Mouse (Mus musculus): Measurements from ENCODE around the gene Nova1. TPM values are rescaled to one million over a fixed set of nuclear protein-coding genes. Genes with fewer than 3 reads are reported as not detected.

The Nova1 gene
- polyA plus RNA-seq, 1 experiment from 2014 or later: 0.15 TPM

DNA sequence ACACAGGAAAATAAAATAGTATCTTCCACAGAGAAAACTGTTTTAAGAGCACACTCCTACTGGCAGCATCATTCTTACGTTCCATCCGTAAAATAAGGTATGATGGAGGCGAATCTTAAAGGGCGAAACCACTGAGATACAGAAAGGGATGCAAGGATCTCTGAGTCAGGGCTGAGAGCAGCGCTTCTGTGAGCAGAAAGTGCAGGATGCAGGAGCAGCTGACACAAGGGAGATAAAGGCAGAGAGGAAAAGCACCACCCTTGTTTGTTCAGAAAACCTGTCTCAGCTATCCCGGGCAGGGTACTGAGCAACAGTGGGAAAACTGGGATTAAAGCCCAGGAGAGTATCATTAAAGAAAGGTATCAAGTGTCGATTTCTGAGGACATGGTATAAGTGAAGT, 59.3 kb downstream of the Nova1 start:
- 41% methylated on average over 7 of the region's 7 CpGs for WGBS (ENCODE audit: insufficient replicate concordance)

DNA sequence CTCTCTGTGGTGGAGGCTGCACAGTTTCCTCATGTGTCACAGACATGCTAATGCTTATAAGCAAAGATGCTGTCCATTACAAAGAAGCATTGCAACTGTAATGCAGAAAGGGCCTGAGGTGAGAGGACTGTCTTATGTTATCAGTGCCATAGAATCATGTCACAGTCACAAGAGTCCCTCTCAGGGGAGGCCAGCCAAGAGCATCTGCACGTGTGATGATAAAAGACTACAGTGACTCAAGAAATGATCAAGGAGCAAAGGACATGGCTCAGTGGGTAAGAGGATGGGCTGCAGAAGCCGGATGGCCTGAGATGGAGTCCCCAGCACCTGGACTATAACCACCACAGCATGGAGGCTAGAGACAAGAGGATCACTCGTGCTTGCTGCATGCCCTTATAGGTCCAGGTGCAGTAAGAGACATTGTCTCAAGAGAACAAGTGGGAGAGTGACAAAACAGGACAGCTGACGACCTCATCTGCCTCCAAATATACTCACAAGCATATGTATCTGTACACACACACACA, 64.3 kb downstream of the Nova1 start:
- Histone ChIP-seq H3K9ac (no peak overlapping the region), H3K27me3 (replicated peaks) (no peaks in the 10 kb centered on the region), H3K4me3 (no peak overlapping the region), H3K36me3 (no peaks in the 10 kb centered on the region), H3K27ac (no peak overlapping the region), H3K4me2 (no peak overlapping the region), H3K9me3 (replicated peaks) (no peaks in the 10 kb centered on the region), H3K4me1 (0 out of 2 replicates have a peak, but pooled peaks cover 3% of the 10 kb centered on the region)
- ATAC-seq: peak; percentile 51; the same call in 1 of the 2 replicates
- WGBS (ENCODE audit: insufficient replicate concordance): 43% methylated on average over 4 of the region's 4 CpGs

More for the DNA sequence above, 59.3 kb downstream of the Nova1 start:
- no peak overlapping the region for H3K4me3 ChIP-seq
- no peaks in the 10 kb centered on the region for H3K27me3 ChIP-seq (replicated peaks)
- no peak overlapping the region for H3K4me2 ChIP-seq
- ATAC-seq: no peak
- no peak overlapping the region for H3K9ac ChIP-seq
- no peaks in the 10 kb centered on the region for H3K36me3 ChIP-seq
- H3K4me1 ChIP-seq: 0 out of 2 replicates have a peak, but pooled peaks cover 1% of the 10 kb centered on the region
- H3K9me3 ChIP-seq (replicated peaks): no peaks in the 10 kb centered on the region
- no peak overlapping the region for H3K27ac ChIP-seq

DNA sequence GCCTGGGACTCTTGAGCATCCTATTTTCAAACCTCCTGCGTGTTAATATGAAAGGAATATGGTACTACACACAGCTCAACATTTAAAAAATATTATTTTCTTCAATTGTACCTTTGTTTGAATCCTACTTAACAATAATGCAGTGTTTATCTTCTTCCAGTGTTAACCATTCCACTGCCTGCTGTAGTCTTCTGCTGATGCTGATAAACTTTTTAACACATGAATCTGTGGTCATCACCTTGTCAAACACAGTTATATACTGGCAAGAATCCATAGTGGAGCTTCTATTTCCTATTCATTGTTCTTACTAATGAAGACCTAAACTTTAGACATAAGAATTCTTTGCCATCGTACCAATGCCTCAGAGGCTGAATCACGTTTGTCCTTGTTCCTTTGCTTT, 65.6 kb downstream of the Nova1 start:
- H3K4me3 ChIP-seq: no peak overlapping the region
- no peak overlapping the region for H3K27ac ChIP-seq
- no peaks in the 10 kb centered on the region for H3K27me3 ChIP-seq (replicated peaks)
- no peak overlapping the region for H3K4me2 ChIP-seq
- H3K9ac ChIP-seq: no peak overlapping the region
- 0 out of 2 replicates have a peak, but pooled peaks cover 3% of the 10 kb centered on the region for H3K4me1 ChIP-seq
- ATAC-seq: no peak
- WGBS (ENCODE audit: insufficient replicate concordance): 68% methylated on average over 3 of the region's 3 CpGs
- no peaks in the 10 kb centered on the region for H3K9me3 ChIP-seq (replicated peaks)
- no peaks in the 10 kb centered on the region for H3K36me3 ChIP-seq

DNA sequence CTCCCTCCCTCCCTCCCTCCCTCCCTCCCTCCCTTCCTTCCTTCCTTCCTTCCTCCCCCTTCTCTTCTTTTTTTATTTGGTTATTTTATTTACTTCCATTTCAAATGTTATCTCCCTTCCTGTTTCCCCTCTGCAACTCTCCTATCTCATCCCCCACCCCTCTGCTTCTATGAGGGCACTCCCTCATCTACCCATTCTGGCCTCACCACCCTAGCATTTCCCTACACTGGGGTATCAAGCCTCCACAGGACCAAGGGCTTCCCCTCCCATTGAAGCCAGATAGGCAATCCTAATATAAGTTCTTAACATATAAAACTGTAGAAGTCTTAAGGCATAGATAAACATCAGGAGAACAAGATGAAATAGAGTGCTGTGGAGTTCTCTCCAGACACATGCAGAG, 85.5 kb downstream of the Nova1 start:
- Histone ChIP-seq H3K27ac (no peak overlapping the region), H3K4me3 (no peak overlapping the region), H3K9me3 (replicated peaks) (no peaks in the 10 kb centered on the region), H3K9ac (no peak overlapping the region), H3K4me2 (no peak overlapping the region), H3K36me3 (no peaks in the 10 kb centered on the region), H3K4me1 (peaks cover 3% of the 10 kb centered on the region; the same call in 1 of the 2 replicates), H3K27me3 (replicated peaks) (no peaks in the 10 kb centered on the region)
- peak; percentile 71; the same call in 1 of the 2 replicates for ATAC-seq

DNA sequence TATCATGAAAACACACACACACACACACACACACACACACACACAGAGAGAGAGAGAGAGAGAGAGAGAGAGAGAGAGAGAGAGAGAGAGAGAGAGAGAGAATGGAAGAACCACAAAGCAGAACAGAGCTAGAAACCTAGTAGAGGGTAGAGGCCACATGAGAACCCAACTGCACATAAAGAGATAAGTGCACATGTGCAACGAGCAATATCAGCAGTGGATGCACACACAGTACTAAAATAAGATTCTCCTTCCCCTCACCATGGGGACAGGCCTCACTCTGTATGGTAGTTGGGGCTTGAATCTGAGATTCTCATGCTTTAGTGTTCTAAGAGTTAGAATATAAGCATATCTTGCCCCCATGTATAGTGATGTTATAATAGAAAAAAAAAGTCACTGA, 86.8 kb downstream of the Nova1 start:
- Histone ChIP-seq H3K36me3 (no peaks in the 10 kb centered on the region), H3K27ac (no peak overlapping the region), H3K9ac (no peak overlapping the region), H3K27me3 (replicated peaks) (no peaks in the 10 kb centered on the region), H3K9me3 (replicated peaks) (no peaks in the 10 kb centered on the region), H3K4me2 (no peak overlapping the region), H3K4me3 (no peak overlapping the region), H3K4me1 (peaks cover 3% of the 10 kb centered on the region; the same call in 1 of the 2 replicates)
- WGBS (ENCODE audit: insufficient replicate concordance): 29% methylated on average over 1 of the region's 1 CpGs
- peak; percentile 62; the same call in 1 of the 2 replicates for ATAC-seq

DNA sequence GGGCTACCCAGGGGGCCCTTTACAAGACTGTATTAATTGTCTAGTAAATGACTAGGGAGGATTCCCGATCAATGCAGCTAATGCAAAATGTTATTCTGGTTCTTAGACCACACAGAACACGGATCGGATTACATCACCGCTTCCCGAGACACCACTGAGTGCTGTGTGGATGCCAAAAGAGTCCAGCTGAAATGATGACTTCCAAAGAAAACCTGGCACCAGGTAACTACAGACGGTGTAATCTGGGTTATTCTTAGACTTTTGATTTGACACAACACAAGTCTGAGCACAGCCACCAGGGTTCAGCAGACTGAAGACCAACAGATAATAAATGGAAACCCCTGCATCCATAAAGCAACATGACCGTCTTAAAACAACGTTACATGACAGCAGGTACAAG, 96.8 kb downstream of the Nova1 start:
- Histone ChIP-seq H3K9me3 (replicated peaks) (no peaks in the 10 kb centered on the region), H3K36me3 (no peaks in the 10 kb centered on the region), H3K4me1 (no peaks in the 10 kb centered on the region), H3K27me3 (replicated peaks) (no peaks in the 10 kb centered on the region), H3K4me2 (no peak overlapping the region), H3K9ac (no peak overlapping the region), H3K27ac (no peak overlapping the region), H3K4me3 (no peak overlapping the region)
- WGBS (ENCODE audit: insufficient replicate concordance): 71% methylated on average over 8 of the region's 8 CpGs
- ATAC-seq: no peak

DNA sequence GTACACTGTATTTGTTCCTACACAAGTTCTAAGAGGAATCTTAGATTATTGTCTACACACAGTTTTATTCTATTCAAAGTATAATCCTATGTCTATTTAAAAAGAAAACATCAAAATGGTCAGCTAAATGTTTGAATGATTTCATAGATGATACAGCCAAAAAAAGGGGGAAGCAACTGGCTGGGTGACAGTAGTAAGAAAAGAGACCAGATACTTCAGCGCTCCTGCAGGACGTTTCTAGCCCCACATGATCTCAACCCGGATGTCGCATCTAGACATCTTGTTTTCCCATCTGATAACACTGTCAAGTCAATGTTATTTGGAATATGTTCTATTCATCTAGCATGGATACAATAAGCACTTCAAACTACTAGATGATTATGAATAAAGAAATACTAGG, 99.7 kb downstream of the Nova1 start:
- Histone ChIP-seq H3K4me3 (no peak overlapping the region), H3K36me3 (no peaks in the 10 kb centered on the region), H3K27ac (no peak overlapping the region), H3K9me3 (replicated peaks) (no peaks in the 10 kb centered on the region), H3K9ac (no peak overlapping the region), H3K4me2 (no peak overlapping the region), H3K4me1 (no peaks in the 10 kb centered on the region), H3K27me3 (replicated peaks) (no peaks in the 10 kb centered on the region)
- WGBS (ENCODE audit: insufficient replicate concordance): 80% methylated on average over 4 of the region's 4 CpGs
- ATAC-seq: no peak

DNA sequence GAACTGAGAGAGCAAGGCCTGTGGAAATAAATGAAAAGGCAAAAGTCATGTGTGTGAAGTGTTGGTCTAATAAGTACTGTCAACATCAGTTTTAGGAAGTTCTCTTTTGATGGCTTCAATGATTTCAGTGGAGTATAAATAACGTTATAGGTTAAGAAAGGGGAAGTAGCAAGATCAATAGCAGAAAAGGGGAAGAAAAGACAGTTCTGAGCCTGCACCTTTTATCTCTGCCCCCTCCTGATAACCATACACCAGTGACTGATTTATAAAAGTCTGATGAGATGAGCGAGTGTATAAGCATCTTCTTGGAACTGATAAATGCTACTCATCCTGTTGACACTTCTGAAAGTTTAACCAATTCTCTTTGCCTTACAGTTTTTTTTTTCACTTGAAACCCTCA, 108.6 kb downstream of the Nova1 start:
- 21% methylated on average over 2 of the region's 2 CpGs for WGBS (ENCODE audit: insufficient replicate concordance)
- Histone ChIP-seq H3K9me3 (replicated peaks) (no peaks in the 10 kb centered on the region), H3K9ac (no peak overlapping the region), H3K4me3 (no peak overlapping the region), H3K4me1 (no peaks in the 10 kb centered on the region), H3K4me2 (no peak overlapping the region), H3K36me3 (no peaks in the 10 kb centered on the region), H3K27ac (no peak overlapping the region), H3K27me3 (replicated peaks) (no peaks in the 10 kb centered on the region)
- ATAC-seq: no peak

DNA sequence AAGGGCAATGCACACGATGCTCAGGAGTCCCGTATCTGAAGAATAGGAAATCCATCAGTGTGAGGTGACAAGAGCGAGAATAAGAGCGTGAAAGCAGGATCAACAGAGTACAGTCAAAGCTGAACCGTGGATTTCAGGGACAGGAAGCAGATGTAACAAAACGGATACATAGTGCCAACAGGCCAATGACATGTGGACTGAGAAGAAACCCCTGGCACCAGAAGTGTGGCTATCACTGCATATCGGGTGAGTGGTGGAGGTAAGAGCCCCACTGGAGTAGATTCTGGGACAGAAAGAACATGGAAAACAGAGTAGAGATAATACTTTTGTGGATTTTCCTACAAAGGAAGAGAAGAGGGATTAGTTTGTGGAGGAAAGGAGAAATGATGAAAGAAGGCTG, 109.3 kb downstream of the Nova1 start:
- no peak overlapping the region for H3K9ac ChIP-seq
- no peak overlapping the region for H3K27ac ChIP-seq
- H3K9me3 ChIP-seq (replicated peaks): no peaks in the 10 kb centered on the region
- no peak overlapping the region for H3K4me2 ChIP-seq
- no peaks in the 10 kb centered on the region for H3K36me3 ChIP-seq
- no peaks in the 10 kb centered on the region for H3K27me3 ChIP-seq (replicated peaks)
- no peaks in the 10 kb centered on the region for H3K4me1 ChIP-seq
- ATAC-seq: no peak
- no peak overlapping the region for H3K4me3 ChIP-seq
- 54% methylated on average over 7 of the region's 7 CpGs for WGBS (ENCODE audit: insufficient replicate concordance)

DNA sequence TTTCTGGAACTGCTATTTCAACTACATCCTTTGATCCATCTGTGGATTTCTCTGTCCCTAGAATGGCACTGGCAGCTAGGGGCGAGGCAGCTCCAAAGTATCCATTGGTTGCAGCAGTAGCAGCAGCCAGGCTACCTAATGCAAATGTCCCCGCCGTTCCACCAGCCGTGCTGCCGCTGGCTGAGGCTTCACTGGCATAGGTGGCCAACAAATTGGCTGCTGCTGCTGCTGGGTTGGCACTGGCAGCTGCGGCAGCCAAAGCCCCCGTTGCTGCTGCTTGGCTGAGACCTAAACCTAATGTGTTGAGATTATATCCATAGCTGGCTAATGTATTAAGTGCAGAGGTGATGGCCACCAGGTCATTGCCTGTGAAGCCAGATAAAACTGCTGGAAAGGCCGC, 118.5 kb downstream of the Nova1 start:
- WGBS (ENCODE audit: insufficient replicate concordance): 69% methylated on average over 8 of the region's 8 CpGs
- ATAC-seq: no peak
- Histone ChIP-seq H3K27me3 (replicated peaks) (no peaks in the 10 kb centered on the region), H3K27ac (no peak overlapping the region), H3K9ac (no peak overlapping the region), H3K4me3 (no peak overlapping the region), H3K4me2 (no peak overlapping the region), H3K9me3 (replicated peaks) (no peaks in the 10 kb centered on the region), H3K36me3 (no peaks in the 10 kb centered on the region), H3K4me1 (no peaks in the 10 kb centered on the region)

DNA sequence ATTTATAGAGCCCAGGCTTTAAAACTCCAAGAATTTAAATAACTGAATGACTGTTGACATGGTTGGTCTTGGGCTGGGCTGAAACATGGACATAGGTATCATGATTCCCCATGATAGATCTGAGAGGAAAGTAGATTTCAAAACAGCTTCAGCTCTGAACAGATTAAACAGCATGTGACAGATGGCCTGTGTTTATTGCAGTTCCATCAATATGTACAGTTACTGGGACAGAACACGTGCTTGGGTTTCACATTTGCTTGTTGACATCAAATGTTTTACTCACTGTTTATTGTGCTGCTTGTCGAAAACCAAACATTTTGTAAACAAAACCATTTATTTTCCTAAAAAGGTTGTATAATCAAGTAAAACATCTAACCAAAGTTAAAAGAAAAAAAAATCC, 142.4 kb downstream of the Nova1 start:
- Histone ChIP-seq H3K9ac (no peak overlapping the region), H3K9me3 (replicated peaks) (no peaks in the 10 kb centered on the region), H3K27me3 (replicated peaks) (no peaks in the 10 kb centered on the region), H3K4me3 (no peak overlapping the region), H3K36me3 (no peaks in the 10 kb centered on the region), H3K4me2 (no peak overlapping the region), H3K4me1 (no peaks in the 10 kb centered on the region), H3K27ac (no peak overlapping the region)
- no peak for ATAC-seq
- 40% methylated on average over 2 of the region's 2 CpGs for WGBS (ENCODE audit: insufficient replicate concordance)

DNA sequence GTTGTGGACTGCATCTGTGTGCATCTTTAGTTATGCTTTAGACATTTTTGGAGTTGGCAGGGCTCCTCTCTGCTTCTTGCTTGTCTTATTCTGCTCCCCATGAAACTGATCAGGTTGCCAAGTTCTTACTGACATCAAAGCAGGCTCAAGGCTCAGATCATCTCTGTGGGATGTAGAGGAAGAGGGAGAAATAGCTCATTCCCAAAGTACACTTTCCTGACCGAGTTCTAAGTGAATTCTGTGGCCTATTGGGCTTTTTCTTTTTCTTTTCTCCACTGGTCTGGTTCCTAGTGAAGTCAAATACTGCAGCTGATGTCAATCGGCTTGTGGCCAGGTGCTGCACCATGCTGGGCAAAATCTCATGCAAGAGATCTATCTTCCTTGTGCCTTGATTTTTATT, 152.0 kb downstream of the Nova1 start:
- H3K27ac ChIP-seq: no peak overlapping the region
- no peak overlapping the region for H3K9ac ChIP-seq
- no peak for ATAC-seq
- no peak overlapping the region for H3K4me3 ChIP-seq
- no peaks in the 10 kb centered on the region for H3K27me3 ChIP-seq (replicated peaks)
- no peaks in the 10 kb centered on the region for H3K36me3 ChIP-seq
- no peak overlapping the region for H3K4me2 ChIP-seq
- WGBS (ENCODE audit: insufficient replicate concordance): 35% methylated on average over 2 of the region's 2 CpGs
- no peaks in the 10 kb centered on the region for H3K9me3 ChIP-seq (replicated peaks)
- no peaks in the 10 kb centered on the region for H3K4me1 ChIP-seq

DNA sequence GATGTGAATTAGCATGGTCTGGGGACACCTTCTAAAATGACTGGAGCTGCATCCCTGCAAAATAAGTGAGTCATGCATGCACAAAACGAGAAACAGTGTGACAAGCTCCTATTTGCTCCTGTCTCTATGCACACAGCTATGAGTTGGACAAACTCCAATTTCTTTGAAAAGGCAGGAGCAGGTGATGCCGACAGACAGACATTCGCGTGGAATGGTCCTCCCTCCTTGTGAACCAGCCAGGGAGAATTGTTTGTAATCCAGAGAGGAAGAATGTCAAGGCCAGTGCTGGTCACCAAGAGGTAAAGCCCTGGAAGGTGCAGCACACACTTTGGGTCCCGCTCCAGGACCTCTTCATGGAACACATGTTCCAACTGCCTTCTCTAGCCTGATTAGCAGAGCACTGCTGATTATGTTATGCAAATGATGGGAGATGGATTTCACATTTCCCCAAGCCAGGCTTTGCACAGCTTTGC, 172.6 kb downstream of the Nova1 start:
- ATAC-seq: no peak
- Histone ChIP-seq H3K9ac (no peak overlapping the region), H3K4me1 (no peaks in the 10 kb centered on the region), H3K36me3 (no peaks in the 10 kb centered on the region), H3K27me3 (replicated peaks) (no peaks in the 10 kb centered on the region), H3K9me3 (replicated peaks) (no peaks in the 10 kb centered on the region), H3K4me3 (no peak overlapping the region), H3K27ac (no peak overlapping the region), H3K4me2 (no peak overlapping the region)
- 68% methylated on average over 5 of the region's 5 CpGs for WGBS (ENCODE audit: insufficient replicate concordance)

Data from liver, embryonic 12.5 days (tissue).